Mouse (Mus musculus) myocyte (in vitro differentiated cells): ENCODE data around the gene Dnmt1.

Source experiments
- E2F4 ChIP-seq: IDR thresholded peaks from one replicate; pipeline ENCODE4 v1.6.1; 2011; ENCODE audit warnings: mild to moderate bottlenecking, control low read depth, moderate library complexity; ENCODE audit not compliant: insufficient read depth
- MYOD1 ChIP-seq, 3 experiments: IDR thresholded peaks; one replicate each; pipeline ENCODE4 v1.6.1; 2011; ENCODE audit warnings: control low read depth in 2 of 3, low read depth in 2 of 3, mild to moderate bottlenecking in 2 of 3, moderate library complexity in 1 of 3; ENCODE audit not compliant: insufficient read length in 2 of 3, control insufficient read depth in 1 of 3
- POLR2A ChIP-seq: IDR thresholded peaks from one replicate; pipeline ENCODE4 v1.6.1; 2011; ENCODE audit warnings: low read depth, mild to moderate bottlenecking, control low read depth, moderate library complexity; ENCODE audit not compliant: insufficient read length
- TCF12 ChIP-seq: IDR thresholded peaks from one replicate; pipeline ENCODE4 v1.6.1; 2011; ENCODE audit warnings: mild to moderate bottlenecking, control low read depth; ENCODE audit not compliant: poor library complexity, insufficient read depth, severe bottlenecking

DNA sequence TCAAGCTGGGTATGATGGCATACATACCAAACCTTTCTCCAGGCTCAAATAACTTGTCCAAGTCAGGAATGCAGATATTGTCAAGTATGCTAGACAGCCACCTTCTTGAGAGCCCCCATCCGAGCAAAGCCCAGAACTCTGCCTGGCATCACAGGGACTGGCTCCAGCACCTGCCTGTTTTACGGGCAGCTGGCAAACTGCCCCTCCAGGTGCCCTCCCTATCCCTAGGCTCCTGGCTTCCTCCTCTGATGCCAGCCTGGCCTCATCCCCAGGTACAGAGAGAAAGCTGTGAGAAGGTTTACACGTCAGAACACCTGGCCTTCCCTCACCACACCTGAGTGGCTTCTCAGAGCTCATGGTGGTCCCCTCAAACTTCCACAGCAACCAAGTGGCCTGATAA, 2.7 kb downstream of the Dnmt1 start:
- TF ChIP-seq MYOD1 (IDR thresholded peaks at IDR 0.05; ENCODE audit: control insufficient read depth in 1 of 3, insufficient read length in 2 of 3, low read depth in 2 of 3) (no peak), POLR2A (no peak), E2F4 (no peak), TCF12 (no peak)
